Mouse (Mus musculus) gastrocnemius, postnatal 10 days (tissue): ENCODE measurements around the gene Smap2. TPM values are rescaled to one million over a fixed set of nuclear protein-coding genes. Genes with fewer than 3 reads are reported as not detected.
A peak's percentile ranks its signal among the peaks of the same experiment; 100 is the strongest.

Experiments
- DNase-seq: peaks from one replicate; pipeline ENCODE4 v3.0.0; 2021; ENCODE audit warnings: mixed read lengths
- total RNA-seq, 2 experiments: library from RNA; stranded (reverse); gene quantifications; 2 replicates each; pipeline ENCODE4 v1.2.3; 2021

The Smap2 gene
- total RNA-seq, 2 experiments from 2014 or later = 17.6 to 20.4 TPM

DNA sequence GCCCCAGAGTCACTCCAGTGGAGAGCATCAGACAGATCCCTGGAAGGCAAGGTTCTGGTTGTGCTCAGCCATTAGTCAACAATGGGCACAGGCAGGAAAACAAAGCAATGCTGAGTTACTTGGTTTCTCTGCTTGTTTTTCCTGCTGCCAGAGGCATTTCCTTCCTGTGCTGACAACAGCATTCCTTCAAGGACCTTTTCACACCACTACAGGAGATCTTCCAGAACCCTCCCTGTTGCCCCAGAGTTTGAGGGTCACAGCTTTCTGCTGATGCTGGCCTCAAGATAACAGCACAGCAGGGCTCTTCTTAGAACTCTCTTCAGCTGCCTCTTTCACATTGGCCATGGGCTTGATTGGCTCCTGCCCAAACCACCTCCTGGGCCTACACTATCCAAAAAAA is 4.9 kb upstream of the Smap2 start:
- DNase-seq = no peak

DNA sequence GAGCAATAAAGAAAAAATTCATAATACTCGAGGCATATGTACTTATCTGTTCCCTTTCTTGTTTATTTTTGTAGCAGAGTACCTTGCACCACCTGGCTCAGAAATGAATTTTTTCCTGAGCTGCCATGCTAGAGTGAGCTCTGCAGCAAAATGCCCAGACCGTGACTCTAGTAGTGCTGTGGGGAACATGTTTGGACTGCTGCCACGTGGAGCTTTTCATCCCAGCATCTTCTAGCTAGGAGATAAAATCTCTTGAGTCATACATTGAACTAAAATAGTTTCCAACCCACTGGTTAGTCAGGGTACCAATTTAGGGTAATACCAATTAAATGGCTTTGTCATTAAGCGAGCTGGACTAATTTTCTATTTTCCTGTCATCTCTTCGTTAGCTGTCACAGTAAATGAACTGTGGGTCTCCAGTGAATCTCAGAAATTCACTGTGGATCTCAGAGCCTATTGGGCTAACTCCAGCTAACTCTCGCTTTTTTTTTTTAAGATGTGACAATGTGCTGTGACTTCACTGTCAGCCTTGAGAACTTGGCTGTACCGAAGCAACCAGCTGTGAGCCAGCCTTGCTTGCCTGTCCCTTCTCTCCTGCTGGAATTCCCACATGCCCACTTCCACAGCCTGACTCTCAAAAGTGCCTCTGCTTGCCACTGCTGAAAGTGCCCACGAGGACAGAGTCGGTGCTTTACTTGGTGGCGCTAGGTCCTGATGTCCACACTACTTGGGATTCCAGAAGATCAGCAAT is 3.2 kb upstream of the Smap2 start:
- no peak for DNase-seq

DNA sequence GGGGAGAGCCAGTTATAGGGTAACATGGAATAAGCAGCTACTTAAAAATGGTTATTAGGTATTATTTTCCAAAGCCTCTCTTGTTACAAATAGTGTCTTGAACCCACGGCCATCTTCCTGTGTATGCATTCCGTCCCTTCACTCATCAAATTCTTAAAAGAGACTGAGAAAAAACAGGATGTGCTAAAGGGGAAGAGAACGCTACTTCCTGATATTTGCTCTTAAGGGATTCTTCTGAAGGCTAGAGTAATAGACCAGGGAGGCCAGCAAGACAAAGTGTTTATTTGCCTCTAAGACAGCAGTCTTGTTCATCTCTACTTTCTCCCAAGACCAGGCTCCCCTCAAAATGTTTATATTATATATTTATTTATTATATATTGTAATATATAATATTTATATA is 1.2 kb upstream of the Smap2 start:
- DNase-seq = no peak

DNA sequence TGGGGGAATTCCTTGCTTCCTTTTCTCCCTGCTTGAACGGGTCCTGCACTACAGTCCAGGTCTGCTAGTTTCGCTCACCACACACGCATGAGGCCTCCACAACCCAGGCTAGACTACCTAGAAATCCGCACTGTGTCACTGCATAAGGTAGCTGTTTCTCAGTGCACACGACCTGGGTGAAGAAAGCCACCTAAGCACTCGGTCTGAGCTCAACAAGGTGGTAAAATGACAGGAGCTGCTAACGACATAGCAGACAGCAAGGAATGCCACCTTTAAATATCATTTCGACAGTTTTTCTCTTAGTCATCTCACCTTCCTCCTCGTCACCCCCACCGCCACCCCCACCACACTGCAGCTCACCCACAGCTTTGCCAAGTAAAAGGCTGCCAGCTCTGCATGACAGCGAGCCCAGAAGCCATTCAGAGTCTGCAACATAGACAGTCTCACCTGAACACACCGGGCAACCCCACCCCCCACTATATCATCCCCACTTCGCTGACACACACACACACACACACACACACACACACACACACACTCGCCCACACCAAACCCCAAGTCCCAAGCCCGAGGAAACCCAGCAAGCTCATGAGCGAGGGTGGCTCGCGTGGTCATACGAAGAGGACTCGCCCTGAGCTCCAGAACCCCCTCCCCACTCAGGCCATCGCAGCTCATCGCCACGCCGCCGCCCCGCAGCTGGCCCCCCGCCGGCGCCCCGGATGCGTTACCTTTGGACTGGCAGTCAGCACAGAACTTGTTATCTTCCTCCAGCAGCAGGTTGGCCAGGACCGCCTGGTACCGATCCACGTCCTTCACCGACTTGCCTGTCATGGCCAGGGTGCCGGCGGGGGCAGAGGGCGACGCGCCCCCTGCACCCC is 787 bp downstream of the Smap2 start:
- DNase-seq = no peak

DNA sequence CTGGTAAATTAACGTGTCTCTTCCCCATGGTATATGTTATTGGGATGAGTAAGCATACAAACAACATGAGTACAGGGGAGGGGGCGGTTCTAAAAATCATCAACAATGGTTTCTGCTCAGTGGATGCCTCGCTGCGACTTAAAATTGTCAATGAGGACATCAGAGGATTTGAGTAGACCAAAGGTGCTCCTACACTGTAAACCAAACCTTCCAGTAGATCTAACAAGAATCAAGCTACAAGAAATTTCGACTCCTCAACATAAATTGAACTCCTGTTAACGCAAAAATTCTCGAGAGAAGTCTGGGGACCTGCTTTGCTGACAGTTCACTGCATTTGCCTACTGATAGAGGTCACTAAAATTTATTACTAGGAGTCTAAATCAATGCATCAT is 1.8 kb downstream of the Smap2 start:
- no peak for DNase-seq

DNA sequence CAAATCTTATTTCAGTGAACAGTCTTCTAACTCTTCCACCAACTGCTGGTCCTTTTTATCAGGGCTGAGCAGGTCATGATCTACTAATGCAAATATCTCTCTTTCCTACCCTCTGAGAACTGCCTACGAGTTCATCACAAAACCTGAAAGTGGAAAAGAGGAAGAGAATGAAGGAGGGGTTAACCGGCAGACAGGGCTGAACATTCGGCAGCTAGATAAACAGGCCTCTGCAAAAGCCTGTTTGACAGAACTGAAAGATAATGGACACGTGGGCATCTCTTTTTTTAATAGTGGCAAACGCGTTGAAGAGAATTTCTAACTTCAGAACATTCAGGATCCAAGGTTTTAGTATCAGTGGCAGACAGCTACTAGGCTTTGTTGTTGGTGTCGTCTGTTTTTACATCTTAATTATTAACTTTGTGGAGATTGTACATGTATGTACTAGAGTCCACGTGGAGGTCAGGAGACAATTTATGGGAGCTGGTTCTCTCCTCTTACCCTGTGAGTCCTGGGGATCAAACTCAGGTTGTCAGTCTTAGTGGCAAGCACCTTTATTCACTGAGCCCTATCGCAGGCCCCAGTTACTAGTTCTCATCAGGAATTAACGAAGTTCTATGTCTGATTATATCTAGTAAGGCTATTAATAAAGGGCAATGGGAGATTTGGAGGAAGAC is 2.3 kb downstream of the Smap2 start:
- no peak for DNase-seq

DNA sequence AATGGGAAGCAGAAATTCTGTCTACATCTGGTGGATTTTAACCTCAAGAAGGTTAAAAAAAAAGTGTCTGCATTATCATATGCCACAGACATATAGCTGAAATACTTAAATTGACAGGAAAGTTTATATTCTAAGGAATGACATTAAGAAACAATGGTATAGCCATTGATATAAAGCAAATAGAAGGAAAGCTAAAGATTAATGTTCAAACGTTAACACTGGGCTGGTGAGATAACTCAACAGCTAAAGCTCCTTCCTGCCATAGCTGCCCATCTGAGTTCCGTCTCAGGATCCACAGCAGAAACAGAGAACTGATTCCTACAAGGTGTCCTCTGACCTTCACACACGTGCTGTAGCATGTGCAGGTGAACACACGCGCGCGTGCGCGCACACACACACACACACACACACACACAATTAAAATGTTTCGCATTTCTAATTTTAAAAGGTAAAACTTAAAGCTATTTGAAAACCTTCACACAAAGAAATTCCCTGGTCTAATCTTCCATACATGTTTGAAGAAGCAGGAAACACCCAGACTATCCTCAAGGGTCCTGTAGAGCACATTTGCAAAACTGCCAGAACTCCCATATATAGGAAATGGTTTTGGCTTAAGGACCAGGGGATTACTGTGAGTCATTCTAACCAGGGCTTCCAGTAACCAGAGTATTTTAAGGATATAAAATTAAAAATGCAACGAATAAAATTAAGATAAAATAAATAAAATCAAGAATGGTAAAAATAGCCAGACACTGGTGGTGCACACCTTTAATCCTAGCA is 6.1 kb downstream of the Smap2 start:
- DNase-seq = no peak

DNA sequence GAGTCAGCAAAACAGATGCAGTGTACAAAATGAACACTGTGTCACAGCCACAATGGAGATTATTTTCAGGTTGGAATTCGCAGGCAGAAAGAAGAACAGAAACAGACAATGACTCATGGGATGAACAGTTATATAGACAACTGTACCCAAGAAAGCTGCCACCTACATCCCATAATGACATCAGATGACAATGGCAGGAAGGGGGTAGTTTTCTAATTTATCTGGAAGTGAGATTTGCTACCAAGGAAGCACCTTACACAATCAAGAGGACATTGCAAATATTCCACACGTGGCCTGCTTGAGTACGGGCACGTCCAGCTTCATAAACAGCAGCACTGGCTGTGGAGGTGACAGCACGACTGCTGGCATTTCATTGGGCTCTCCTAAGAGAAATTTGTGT is 7.9 kb downstream of the Smap2 start:
- no peak for DNase-seq

DNA sequence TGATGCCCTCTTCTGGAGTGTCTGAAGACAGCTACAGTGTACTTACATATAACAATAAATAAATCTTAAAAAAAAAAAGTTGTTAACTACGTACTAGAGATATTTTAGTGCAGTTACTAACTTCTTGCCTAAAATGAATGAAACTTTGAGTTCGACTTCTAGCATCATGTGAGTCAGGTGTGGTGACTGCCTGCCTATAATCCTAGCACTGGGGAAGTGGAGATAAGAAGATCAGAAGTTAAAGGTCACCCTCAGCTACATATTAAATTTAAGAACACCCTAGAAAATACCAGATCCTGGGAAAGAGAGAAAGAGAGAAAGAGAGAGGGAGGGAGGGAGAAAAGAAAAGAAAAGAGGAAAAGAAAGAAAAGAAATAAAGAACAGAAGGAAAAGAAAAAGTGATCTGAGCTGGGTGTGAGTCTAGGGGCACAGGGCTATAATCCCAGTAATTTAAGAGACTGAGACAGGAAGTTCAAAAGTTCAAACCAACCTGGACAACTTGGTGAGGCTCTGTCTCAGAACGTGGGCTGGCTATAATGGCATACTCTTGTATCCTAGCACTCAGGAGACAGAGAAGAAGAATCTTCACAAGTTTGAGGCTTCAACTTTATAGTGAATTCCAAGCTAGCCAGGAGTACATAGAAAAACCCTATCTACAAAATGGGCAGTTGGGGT is 8.8 kb downstream of the Smap2 start:
- no peak for DNase-seq

DNA sequence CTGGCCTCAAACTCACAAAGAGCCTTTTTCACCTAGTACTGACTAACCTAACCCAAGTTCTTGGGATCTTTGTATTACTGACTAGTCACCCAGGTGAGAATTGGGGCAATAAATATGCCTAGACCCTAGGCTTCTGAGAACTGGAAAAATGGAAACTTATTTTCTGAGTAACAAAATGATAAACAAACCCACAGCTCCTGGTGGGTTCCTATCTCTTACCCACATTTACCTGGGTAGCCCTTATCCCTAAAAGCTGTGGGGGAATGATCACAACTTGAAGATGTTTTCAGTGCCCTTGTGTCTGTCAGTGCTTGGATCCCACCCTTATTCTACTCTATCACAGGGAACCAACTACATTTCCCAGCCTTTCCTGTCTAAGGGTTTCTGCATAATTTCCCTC is 10.0 kb downstream of the Smap2 start:
- no peak for DNase-seq

DNA sequence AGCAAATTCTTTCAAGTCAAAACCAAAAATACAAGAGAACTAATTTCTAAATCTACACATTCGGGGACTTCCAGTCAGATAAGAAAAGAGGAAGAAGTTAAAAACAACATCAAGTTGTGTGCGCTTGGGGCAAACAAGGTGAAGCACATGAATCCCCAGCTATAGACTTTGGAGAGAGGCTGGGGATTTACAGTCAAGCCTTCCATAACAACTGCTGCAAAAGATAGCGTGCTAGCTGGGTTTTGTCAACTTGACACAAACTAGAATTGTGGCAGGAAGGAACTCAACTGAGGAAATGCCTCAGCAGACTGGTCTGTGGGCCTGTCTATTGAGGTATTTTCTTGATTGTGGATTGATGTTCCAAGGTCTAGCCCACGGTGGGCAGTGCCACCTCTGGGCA is 12.4 kb downstream of the Smap2 start:
- DNase-seq = no peak

DNA sequence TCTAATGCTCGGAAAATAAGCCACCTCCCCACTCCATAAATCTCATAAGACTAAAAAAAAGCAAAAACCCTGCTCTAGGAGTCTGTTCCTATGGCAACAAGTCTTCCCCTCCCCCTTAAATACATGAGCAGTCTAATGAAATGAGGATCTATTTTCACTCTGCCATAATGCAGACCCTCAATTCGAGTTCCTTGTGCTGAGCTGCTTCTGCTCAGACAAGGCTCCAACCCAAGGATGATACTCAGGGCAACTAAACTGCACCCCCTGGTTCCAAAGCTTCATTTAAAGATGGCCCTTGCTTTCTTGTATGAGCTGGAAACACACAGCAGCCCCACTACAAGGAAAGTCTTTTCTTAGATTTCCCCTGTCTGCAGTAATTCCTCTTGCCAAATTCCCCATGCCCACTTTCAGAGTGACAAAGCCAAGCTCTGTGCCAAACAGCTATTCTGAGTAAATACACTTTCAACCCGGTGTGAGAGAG is 13.4 kb downstream of the Smap2 start:
- no peak for DNase-seq

DNA sequence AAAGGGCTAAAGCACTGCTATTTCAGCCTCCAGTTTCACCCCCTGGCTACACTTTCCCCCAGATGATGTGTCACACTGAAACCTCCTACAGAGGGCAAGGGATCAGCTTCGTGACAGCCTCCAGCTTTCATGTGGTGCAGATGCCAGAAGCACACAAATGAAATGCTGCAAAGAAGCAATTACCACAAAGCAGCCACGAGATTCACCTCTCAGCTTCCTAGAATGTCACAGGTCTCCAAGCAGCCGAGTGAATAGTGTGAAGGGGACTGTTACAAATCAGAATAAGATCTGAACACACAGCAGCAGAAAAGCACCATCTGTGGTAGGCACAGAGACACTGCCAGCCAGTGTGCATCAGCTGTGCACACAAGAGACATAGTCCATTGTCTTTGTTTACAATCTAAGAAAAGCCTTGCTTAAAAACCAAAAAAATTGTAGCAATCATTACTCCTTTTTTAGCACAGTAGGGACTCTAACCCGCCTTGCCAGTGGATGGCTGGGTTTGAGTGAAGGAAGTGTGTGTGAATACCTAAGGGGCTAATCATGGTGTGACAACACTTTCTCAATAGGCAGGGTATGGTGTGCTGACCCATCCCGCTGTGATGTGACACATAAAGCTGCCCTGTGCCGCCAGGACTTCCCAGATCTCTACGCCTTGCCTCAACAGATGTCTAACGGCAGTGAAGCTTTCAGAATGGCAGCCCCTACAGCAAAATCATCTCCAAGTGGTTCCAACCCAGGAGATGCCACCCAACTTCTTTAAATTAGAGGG is 14.5 kb downstream of the Smap2 start:
- no peak for DNase-seq

DNA sequence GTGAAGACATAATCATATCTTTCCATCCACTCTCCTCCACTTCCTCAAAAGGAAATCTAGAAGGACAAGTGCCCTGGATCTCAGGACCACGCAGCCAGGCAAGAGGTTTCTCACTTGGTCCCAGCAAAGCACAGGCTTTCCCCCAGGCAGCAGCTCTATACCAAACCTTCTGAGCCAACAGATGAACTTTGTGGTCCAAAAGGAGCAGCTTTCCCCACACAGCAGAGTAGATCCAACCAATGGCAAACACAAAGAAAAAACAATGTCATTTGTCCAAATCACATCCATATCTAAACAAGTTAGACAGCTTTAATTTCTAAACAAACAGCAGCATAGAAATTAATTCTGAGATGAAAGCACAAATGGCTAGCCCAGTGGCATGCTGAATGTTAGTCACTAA is 15.4 kb downstream of the Smap2 start:
- no peak for DNase-seq

DNA sequence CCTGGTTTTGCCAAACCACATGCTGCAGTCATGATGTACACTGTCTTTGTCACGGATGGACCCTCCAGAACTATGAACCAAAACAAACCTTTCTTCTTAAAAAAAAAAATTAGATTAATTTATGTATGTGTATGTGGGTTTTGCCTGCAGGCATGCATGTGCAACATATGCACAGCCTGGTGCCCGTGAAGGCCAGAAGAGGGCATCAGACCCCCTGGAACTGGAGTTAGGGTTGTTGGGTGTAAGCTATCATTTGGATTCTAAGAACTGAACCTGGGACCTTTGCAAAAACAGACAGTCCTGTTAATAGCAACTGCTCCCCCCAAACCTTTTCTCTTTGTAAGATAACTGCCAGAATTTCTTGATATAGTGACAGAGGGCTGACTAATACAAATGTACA is 16.0 kb downstream of the Smap2 start:
- DNase-seq = no peak

DNA sequence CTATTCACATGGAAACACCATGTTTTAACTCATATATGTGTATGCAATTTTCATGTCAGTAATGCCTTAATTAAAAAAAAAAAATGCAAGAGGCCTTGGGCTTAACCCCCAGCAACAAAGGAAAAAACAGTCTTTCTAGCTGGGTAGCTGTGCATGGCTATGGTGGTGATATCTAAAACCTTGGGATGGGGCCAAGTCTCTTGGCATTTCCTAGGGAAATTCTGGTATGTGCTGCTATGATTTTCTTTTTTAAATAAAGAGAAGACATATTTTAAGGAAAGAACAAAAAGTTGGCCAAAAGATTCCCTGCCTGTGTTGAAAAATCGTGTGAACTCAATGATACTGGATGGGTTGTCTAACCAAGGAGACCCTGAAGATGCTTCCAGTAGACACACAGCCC is 21.1 kb downstream of the Smap2 start:
- DNase-seq = no peak

DNA sequence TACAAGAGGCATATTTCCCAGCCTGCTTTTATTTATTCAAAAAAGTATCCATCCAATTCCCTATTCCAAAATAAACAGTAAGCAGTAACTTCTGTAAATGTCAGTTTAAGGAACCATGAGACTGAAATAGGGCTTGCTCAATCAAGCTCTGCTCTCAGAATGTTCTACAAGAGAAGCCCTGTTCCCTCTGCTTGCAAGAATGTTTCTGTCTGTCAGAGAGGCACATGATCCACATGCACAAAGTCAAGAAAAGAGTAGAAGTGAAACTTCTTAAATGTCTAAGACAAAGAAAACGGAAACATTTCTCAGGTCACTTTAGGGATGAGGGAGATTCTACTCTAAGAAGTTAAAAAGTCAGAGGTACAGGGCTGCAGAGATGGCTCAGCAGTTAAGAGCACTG is 24.0 kb downstream of the Smap2 start:
- no peak for DNase-seq

DNA sequence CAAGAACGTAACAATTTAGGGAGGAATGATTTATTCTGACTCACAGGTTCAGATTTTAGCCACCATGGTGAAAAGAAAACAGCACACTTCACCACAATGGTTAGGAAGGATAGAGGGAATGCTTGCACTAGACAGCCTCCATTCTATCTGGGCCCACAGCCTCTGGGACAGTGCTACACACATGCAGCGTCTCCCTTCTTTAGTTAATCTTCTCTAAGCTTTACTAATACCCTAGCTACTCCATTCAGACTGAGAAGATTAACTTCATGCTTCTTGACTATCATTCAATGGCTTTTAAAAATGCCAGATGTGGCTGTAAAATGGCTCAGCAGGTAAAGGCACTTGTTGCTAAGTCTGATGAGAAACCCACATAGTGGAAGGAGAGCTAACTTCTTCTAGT is 24.8 kb downstream of the Smap2 start:
- DNase-seq = no peak

DNA sequence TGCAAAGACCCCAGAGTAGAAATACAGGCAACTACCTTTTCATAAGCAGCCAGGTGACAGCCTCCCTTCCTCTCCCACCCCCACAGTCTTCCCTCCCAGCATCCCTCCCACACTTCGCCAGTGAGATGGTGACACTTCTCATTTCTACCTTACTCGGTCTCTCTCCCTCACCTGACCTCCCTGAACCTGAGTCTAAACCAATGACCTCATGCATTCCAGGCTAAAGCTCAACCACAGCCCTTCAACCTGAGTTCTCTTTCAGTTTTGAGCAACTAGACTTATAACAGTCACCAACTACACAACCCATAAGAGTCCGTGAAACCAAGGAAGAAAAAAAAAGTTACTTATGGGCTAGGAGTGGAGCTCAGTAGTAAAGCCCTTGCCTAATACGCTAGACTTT is 29.7 kb downstream of the Smap2 start:
- no peak for DNase-seq

DNA sequence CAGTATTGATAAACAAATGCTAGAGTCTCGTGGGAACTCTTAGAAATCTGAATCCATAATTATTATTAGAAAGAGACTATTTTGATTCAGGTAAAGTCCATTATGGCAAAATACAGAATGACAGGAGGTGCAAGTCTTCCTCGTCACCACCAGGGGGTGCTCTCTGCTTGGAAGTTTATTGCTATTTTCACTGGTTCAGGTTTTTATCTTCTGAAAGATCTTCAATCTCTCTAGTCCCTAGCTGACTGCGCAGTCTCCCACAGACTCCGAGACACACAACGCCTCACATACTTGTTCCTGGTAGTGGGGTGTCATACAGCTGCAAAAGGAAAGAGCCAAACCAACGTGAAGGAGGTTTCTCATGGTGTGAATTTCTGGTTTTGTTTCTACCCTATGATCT is 30.6 kb downstream of the Smap2 start:
- peak; percentile 42 for DNase-seq

DNA sequence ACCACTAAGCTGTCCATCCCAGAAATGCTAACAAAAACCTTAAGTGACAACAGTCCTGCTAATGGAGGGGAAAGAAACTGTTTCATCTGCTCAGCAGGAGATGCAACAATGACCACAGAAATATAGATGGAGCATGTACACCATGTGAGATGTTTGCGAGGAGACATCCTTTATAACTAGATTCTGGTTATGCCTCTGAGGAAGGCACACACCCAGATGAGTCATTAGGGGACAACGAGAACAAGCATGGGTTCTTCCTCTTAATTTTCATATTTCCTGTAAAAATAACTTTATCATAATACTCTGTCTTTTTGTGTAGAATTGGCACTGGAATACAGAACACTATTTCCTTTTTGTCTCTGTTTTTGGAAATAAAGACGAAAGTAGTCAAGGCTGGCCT is 38.8 kb downstream of the Smap2 start:
- DNase-seq = no peak
